Mouse (Mus musculus) gastrocnemius, adult 2 months (tissue): ENCODE measurements at regions not wholly inside any gene's neighbourhood (a gene's known extent, or its start where the extent isn't known, plus 50 kb on each side); places are given as distances from the start of the nearest gene placed in this dataset.

ENCODE experiments used
- DNase-seq: peaks from one replicate; pipeline ENCODE4 v3.0.0; 2022
- H3K27ac ChIP-seq: fragments of 200-600 bp; 2 replicates; pipeline ENCODE4 v1.8.1; 2022; ENCODE audit warnings: mild to moderate bottlenecking
- H3K4me3 ChIP-seq: fragments of 200-600 bp; 2 replicates; pipeline ENCODE4 v1.8.1; 2022; ENCODE audit warnings: mild to moderate bottlenecking, moderate library complexity
- CTCF ChIP-seq: fragments of 200-600 bp; IDR thresholded peaks from 2 replicates; pipeline ENCODE4 v1.8.1; 2022; ENCODE audit warnings: antibody characterized with exemption, mild to moderate bottlenecking, moderate library complexity
- intact Hi-C: fragments of 180-260 bp; cut with DNase I; formaldehyde crosslinking; loops from one replicate; pipeline ENCODE4 v1.15.1; 2025

GRCm38 (mm10) chr10:114953358-114953757 lies 151.3 kb upstream of the Trhde start:
- intact Hi-C loops: no loop called here
- no peak overlapping the region for H3K27ac ChIP-seq
- no peak overlapping the region for H3K4me3 ChIP-seq
- TF ChIP-seq CTCF: no peak
- DNase-seq: no peak

- DNase-seq: no peak
- TF ChIP-seq CTCF: no peak
- Histone ChIP-seq H3K4me3 (no peak overlapping the region), H3K27ac (no peak overlapping the region)
- intact Hi-C loops: no loop called here
Observed at GRCm38 (mm10) chr10:114949194-114949593, 147.1 kb upstream of the Trhde start.

- intact Hi-C loops: no loop called here
- no peak overlapping the region for H3K27ac ChIP-seq
- DNase-seq: no peak
- no peak for TF ChIP-seq CTCF
- H3K4me3 ChIP-seq: no peak overlapping the region
Observed at GRCm38 (mm10) chr10:114924746-114925145, 122.6 kb upstream of the Trhde start.

GRCm38 (mm10) chr10:114913971-114914370 lies 111.9 kb upstream of the Trhde start:
- no peak overlapping the region for H3K4me3 ChIP-seq
- TF ChIP-seq CTCF: no peak
- no peak overlapping the region for H3K27ac ChIP-seq
- DNase-seq: no peak
- intact Hi-C loops: no loop called here

GRCm38 (mm10) chr10:114891916-114892315 lies 89.8 kb upstream of the Trhde start:
- no peak overlapping the region for H3K27ac ChIP-seq
- no peak for DNase-seq
- H3K4me3 ChIP-seq: no peak overlapping the region
- intact Hi-C loops: no loop called here
- no peak for TF ChIP-seq CTCF

GRCm38 (mm10) chr10:114890726-114891430 lies 88.8 kb upstream of the Trhde start:
- intact Hi-C loops: no loop called here
- Histone ChIP-seq H3K27ac (no peak overlapping the region), H3K4me3 (no peak overlapping the region)
- DNase-seq: no peak
- TF ChIP-seq CTCF: no peak

GRCm38 (mm10) chr10:114871201-114871600 lies 69.1 kb upstream of the Trhde start:
- Histone ChIP-seq H3K4me3 (no peak overlapping the region), H3K27ac (no peak overlapping the region)
- DNase-seq: no peak
- intact Hi-C loops: no loop called here
- no peak for TF ChIP-seq CTCF

GRCm38 (mm10) chr10:114857166-114857565 lies 55.1 kb upstream of the Trhde start:
- no peak overlapping the region for H3K4me3 ChIP-seq
- TF ChIP-seq CTCF: no peak
- H3K27ac ChIP-seq: no peak overlapping the region
- intact Hi-C loops: no loop called here
- no peak for DNase-seq

GRCm38 (mm10) chr10:114852688-114853087 lies 50.6 kb upstream of the Trhde start:
- Histone ChIP-seq H3K27ac (no peak overlapping the region), H3K4me3 (no peak overlapping the region)
- intact Hi-C loops: no loop called here
- DNase-seq: no peak
- no peak for TF ChIP-seq CTCF
